Mouse (Mus musculus) limb, embryonic 14.5 days (tissue): ENCODE data around the gene 4933415A04Rik. TPM values are rescaled to one million over a fixed set of nuclear protein-coding genes. Genes with fewer than 3 reads are reported as not detected.

Experiments used
- ATAC-seq: fragments of 200-750 bp; cut with Nextera tagmentation; 2 replicates; pipeline ENCODE4 v1.8.0; 2017; ENCODE audit warnings: low read depth, moderate number of reproducible peaks, moderate TSS enrichment; ENCODE audit not compliant: low FRiP score
- DNase-seq: peaks from one replicate; pipeline ENCODE4 v3.0.0-alpha.2; 2015; ENCODE audit warnings: low spot score
- H3K27ac ChIP-seq: fragments of 300-500 bp; sonication (generic); replicated peaks from 2 replicates; pipeline ENCODE4 v1.5.1; 2014; ENCODE audit warnings: low read depth, mild to moderate bottlenecking, low read length, moderate library complexity, mixed read lengths
- H3K27me3 ChIP-seq: fragments of 300-500 bp; sonication (generic); 2 replicates; pipeline ENCODE4 v1.6.1; 2014; ENCODE audit warnings: low read length, mixed read lengths; ENCODE audit not compliant: control insufficient read depth, insufficient read depth
- H3K36me3 ChIP-seq: fragments of 300-500 bp; sonication (generic); 2 replicates; pipeline ENCODE4 v1.6.1; 2014; ENCODE audit warnings: mild to moderate bottlenecking, low read length, moderate library complexity, mixed read lengths; ENCODE audit not compliant: control insufficient read depth, insufficient read depth
- H3K4me1 ChIP-seq: fragments of 300-500 bp; sonication (generic); 2 replicates; pipeline ENCODE4 v1.6.1; 2014; ENCODE audit warnings: antibody characterized with exemption, low read length, mixed read lengths; ENCODE audit not compliant: control insufficient read depth, insufficient read depth
- H3K4me2 ChIP-seq: fragments of 300-500 bp; sonication (generic); replicated peaks from 2 replicates; pipeline ENCODE4 v1.6.1; 2014; ENCODE audit warnings: low read depth, mild to moderate bottlenecking, low read length, moderate library complexity; ENCODE audit not compliant: severe bottlenecking
- H3K4me3 ChIP-seq: fragments of 300-500 bp; sonication (generic); replicated peaks from 2 replicates; pipeline ENCODE4 v1.5.1; 2014; ENCODE audit warnings: low read length
- H3K9ac ChIP-seq: fragments of 300-500 bp; sonication (generic); 2 replicates; pipeline ENCODE4 v1.6.1; 2014; ENCODE audit warnings: mild to moderate bottlenecking, low read depth, low read length, moderate library complexity; ENCODE audit not compliant: severe bottlenecking
- H3K9me3 ChIP-seq: fragments of 300-500 bp; sonication (generic); 2 replicates; pipeline ENCODE4 v1.6.1; 2016; ENCODE audit warnings: low read length; ENCODE audit not compliant: control insufficient read depth
- POLR2A ChIP-seq: fragments of 200-500 bp; IDR thresholded peaks from 2 replicates; pipeline ENCODE4 v1.8.0; 2012; ENCODE audit warnings: inconsistent platforms, mild to moderate bottlenecking, moderate library complexity, borderline replicate concordance; ENCODE audit not compliant: insufficient read depth, insufficient read length; ENCODE audit errors: extremely low read depth
- WGBS: fragments of 180-500 bp; shearing (Covaris S2); extraction: QIAGEN DNeasy Blood & Tissue Kit; methylation state at CpG from one replicate; pipeline ENCODE4 v1.1.7; 2014; 5-methylcytosine and 5-hydroxymethylcytosine counted together
- polyA plus RNA-seq, 2 experiments: library from polyadenylated mRNA; depleted of rRNA in 1 of 2; stranded (reverse) in 1 of 2; unstranded in 1 of 2; fragments of >200 nt; fragmentation: Nextera tagmentation in 1 of 2; extraction: Ambion mirVana in 1 of 2; gene quantifications; 2 replicates each; pipeline versions ENCODE4 v1.2.1 to v1.2.3; 2012 to 2014

Gene 4933415A04Rik
- polyA plus RNA-seq, 2 experiments: 0.70 to 2.2 TPM

- WGBS: 56% methylated on average over 6 of the region's 6 CpGs
- ATAC-seq: no peak
Observed at GRCm38 (mm10) chr11:43589530-43590072, 2.8 kb downstream of the 4933415A04Rik start.

GRCm38 (mm10) chr11:43601440-43601839, 14.6 kb downstream of the 4933415A04Rik start, which contains the start of gene Fabp6:
Gene Fabp6 (minus strand): TSS chr11:43601540.
- Histone ChIP-seq H3K27ac (no peak within 1 kb of the TSS), H3K36me3 (no peaks in the 10 kb centered on the region), H3K4me2 (no peak within 1 kb of the TSS), H3K9ac (no peak within 1 kb of the TSS), H3K4me3 (no peak within 1 kb of the TSS), H3K4me1 (no peaks in the 10 kb centered on the region), H3K9me3 (no peaks in the 10 kb centered on the region), H3K27me3 (no peaks in the 10 kb centered on the region)
- no peak for ATAC-seq
- no peak for TF ChIP-seq POLR2A
- no peak for DNase-seq
- WGBS: 83% methylated on average over 5 of the region's 5 CpGs

More at GRCm38 (mm10) chr11:43589530-43590072, 2.8 kb downstream of the 4933415A04Rik start:
- Histone ChIP-seq H3K9ac (no peak overlapping the region), H3K4me3 (no peak overlapping the region), H3K4me2 (no peak overlapping the region), H3K27ac (no peak overlapping the region), H3K4me1 (no peaks in the 10 kb centered on the region), H3K9me3 (no peaks in the 10 kb centered on the region), H3K27me3 (no peaks in the 10 kb centered on the region), H3K36me3 (peaks cover 10% of the 10 kb centered on the region)
- no peak for DNase-seq
- TF ChIP-seq POLR2A: no peak

DNA sequence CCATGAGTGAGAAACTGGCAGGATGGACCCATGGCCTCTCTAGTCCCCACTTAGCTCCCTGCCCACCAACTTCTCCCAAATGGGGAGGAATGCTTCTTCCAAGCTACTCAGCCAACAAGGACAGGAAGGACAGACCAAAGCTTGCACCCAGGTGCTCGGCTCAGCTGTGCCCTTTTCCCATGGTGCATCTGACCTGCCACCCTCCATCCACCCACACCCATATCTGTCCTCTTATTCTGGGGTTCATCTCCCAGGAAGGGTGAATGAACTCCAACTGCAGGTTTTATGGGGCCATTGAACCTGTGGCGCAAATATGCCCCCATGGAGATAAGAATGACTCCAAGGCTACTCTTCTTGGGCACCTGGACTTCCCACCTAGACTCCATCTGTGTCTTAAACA, 17.4 kb downstream of the 4933415A04Rik start:
- DNase-seq (no peak), ATAC-seq (no peak)
- no peaks in the 10 kb centered on the region for H3K36me3 ChIP-seq
- no peaks in the 10 kb centered on the region for H3K4me1 ChIP-seq
- no peak for TF ChIP-seq POLR2A
- H3K9me3 ChIP-seq: no peaks in the 10 kb centered on the region
- H3K4me2 ChIP-seq: no peak overlapping the region
- no peak overlapping the region for H3K4me3 ChIP-seq
- WGBS: 91% methylated on average over 2 of the region's 2 CpGs
- no peak overlapping the region for H3K27ac ChIP-seq
- H3K9ac ChIP-seq: no peak overlapping the region
- no peaks in the 10 kb centered on the region for H3K27me3 ChIP-seq

DNA sequence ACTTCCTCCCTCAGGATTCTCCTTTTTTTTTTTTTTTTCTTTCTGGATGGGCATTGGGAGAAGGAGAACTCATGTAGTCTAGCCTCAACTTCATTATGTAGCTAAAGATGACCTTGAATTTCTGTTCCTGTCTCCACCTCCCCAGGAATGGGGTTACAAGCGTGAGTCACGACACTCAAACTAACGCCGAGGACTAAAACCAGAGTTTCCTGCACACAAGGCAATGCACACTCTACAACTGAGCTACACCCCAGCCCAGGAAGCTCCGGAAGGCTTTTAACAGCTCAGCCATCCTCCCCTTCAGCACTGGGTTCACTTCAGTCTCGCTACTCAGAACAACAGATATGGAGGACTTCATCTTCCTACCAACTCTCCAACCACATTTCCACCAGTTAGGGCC, 18.1 kb downstream of the 4933415A04Rik start:
- no peaks in the 10 kb centered on the region for H3K36me3 ChIP-seq
- no peaks in the 10 kb centered on the region for H3K4me1 ChIP-seq
- WGBS: 91% methylated on average over 6 of the region's 6 CpGs
- H3K9ac ChIP-seq: no peak overlapping the region
- H3K27me3 ChIP-seq: no peaks in the 10 kb centered on the region
- ATAC-seq (no peak), DNase-seq (no peak)
- H3K27ac ChIP-seq: no peak overlapping the region
- H3K4me3 ChIP-seq: no peak overlapping the region
- TF ChIP-seq POLR2A: no peak
- no peak overlapping the region for H3K4me2 ChIP-seq
- H3K9me3 ChIP-seq: no peaks in the 10 kb centered on the region

GRCm38 (mm10) chr11:43605859-43606258, 19.0 kb downstream of the 4933415A04Rik start:
- H3K4me2 ChIP-seq: no peak overlapping the region
- H3K36me3 ChIP-seq: no peaks in the 10 kb centered on the region
- no peaks in the 10 kb centered on the region for H3K9me3 ChIP-seq
- no peak for TF ChIP-seq POLR2A
- no peak for ATAC-seq
- 88% methylated on average over 6 of the region's 6 CpGs for WGBS
- DNase-seq: no peak
- no peaks in the 10 kb centered on the region for H3K4me1 ChIP-seq
- no peak overlapping the region for H3K27ac ChIP-seq
- no peak overlapping the region for H3K9ac ChIP-seq
- H3K4me3 ChIP-seq: no peak overlapping the region
- H3K27me3 ChIP-seq: no peaks in the 10 kb centered on the region
